Comparison of ENCODE assay signal across 20 mouse cellular contexts in genomic region chr2:174450353-174450752, GRCm38 (mm10). TPM values are rescaled to one million over a fixed set of nuclear protein-coding genes. Genes with fewer than 3 reads are reported as not detected.
DNase-seq lines count a peak whose midpoint lies in the region; ATAC-seq and TF ChIP-seq lines count a peak whose summit lies in the region.
"Had no signal": no experiment of that assay in that cellular context is flagged by ENCODE, and none has a peak within 500 bp of the region (broad histone marks: within the 10 kb centered on the region; RNA-seq: fewer than 3 reads in every experiment).

Gene Tubb1 (plus strand): TSS chr2:174450695.

- 78% methylated on average over 4 of the region's 4 CpGs for WGBS in forebrain, embryonic 13.5 days
- WGBS in forebrain, embryonic 12.5 days = 77% methylated on average over 4 of the region's 4 CpGs
- WGBS in lung, postnatal 0 days = 74% methylated on average over 4 of the region's 4 CpGs
- 49% methylated on average over 4 of the region's 4 CpGs for WGBS in liver, postnatal 0 days (ENCODE audit: insufficient replicate concordance)

- no peak within 1 kb of the TSS for H3K9ac ChIP-seq in forebrain, embryonic 13.5 days
- H3K9ac ChIP-seq in forebrain, embryonic 12.5 days = no peak within 1 kb of the TSS
- no peak within 1 kb of the TSS for H3K9ac ChIP-seq in lung, postnatal 0 days (replicated peaks; ENCODE audit: low read depth)
- H3K9ac ChIP-seq in liver, postnatal 0 days (replicated peaks) = 0 out of 2 replicates have a peak within 1 kb of the TSS, but pooled peaks have one; percentile 11
- H3K9ac ChIP-seq: embryonic facial prominence, embryonic 15.5 days; heart, embryonic 13.5 days; neural tube, embryonic 13.5 days had no signal

- ATAC-seq in forebrain, embryonic 13.5 days = peak; percentile 4; the same call in 1 of the 2 replicates
- no peak for ATAC-seq in forebrain, embryonic 12.5 days (ENCODE audit: low FRiP score)
- no peak for ATAC-seq in lung, postnatal 0 days
- peak; percentile 47 to 77; a peak in 3 of 4 replicates for ATAC-seq in hematopoietic stem cell, adult 5-6 weeks (replicated peaks in 1 of 2; ENCODE audit: insufficient read depth in 1 of 2, low FRiP score in 2 of 2, low TSS enrichment in 1 of 2, low read depth in 1 of 2, poor library complexity in 2 of 2, severe bottlenecking in 2 of 2)
- peak; percentile 16; the same call in 1 of the 2 replicates for ATAC-seq in liver, postnatal 0 days
- ATAC-seq: forebrain, embryonic 14.5 days; inflammation-experienced regulatory T-cells, adult 6 months had no signal

- no peak for TF ChIP-seq EP300 in lung, postnatal 0 days (IDR thresholded peaks at IDR 0.05)
- no peak for TF ChIP-seq EP300 in liver, postnatal 0 days (IDR thresholded peaks at IDR 0.05; ENCODE audit: low read depth)

- TF ChIP-seq CTCF in lung, postnatal 0 days (IDR thresholded peaks at IDR 0.05) = no peak
- no peak for TF ChIP-seq CTCF in liver, postnatal 0 days (IDR thresholded peaks at IDR 0.05; ENCODE audit: low read depth)

- no peak within 1 kb of the TSS for H3K27ac ChIP-seq in forebrain, embryonic 13.5 days
- H3K27ac ChIP-seq in forebrain, embryonic 12.5 days = no peak within 1 kb of the TSS
- no peak within 1 kb of the TSS for H3K27ac ChIP-seq in lung, postnatal 0 days (ENCODE audit: low read length)
- no peak within 1 kb of the TSS for H3K27ac ChIP-seq in liver, postnatal 0 days (ENCODE audit: low read depth)
- H3K27ac ChIP-seq: embryonic facial prominence, embryonic 15.5 days; heart, embryonic 13.5 days; hindbrain, embryonic 10.5 days; neural tube, embryonic 13.5 days had no signal

- H3K36me3 ChIP-seq in forebrain, embryonic 13.5 days (ENCODE audit: poor library complexity, severe bottlenecking) = no peaks in the 10 kb centered on the region
- no peaks in the 10 kb centered on the region for H3K36me3 ChIP-seq in forebrain, embryonic 12.5 days (replicated peaks)
- no peaks in the 10 kb centered on the region for H3K36me3 ChIP-seq in lung, postnatal 0 days (ENCODE audit: insufficient read depth, low read length)
- H3K36me3 ChIP-seq in liver, postnatal 0 days (replicated peaks; ENCODE audit: insufficient read depth, low read length) = no peaks in the 10 kb centered on the region
- H3K36me3 ChIP-seq: embryonic facial prominence, embryonic 15.5 days; heart, embryonic 13.5 days; hindbrain, embryonic 10.5 days; neural tube, embryonic 13.5 days had no signal

- no peak for DNase-seq in lung, postnatal 0 days (ENCODE audit: low spot score)
- no peak for DNase-seq in lung, adult 18-20 months
- DNase-seq in liver, postnatal 0 days = no peak
- no peak for DNase-seq in cerebellum, postnatal 25 days
- DNase-seq in urinary bladder, postnatal 36 days (ENCODE audit: low spot score in 2 of 2) = no peak
- DNase-seq: adrenal gland, adult 2 months; cerebellum, adult 11-12 months; gastrocnemius, postnatal 25 days; kidney, postnatal 4 days had no signal

- H3K27me3 ChIP-seq in forebrain, embryonic 13.5 days = no peaks in the 10 kb centered on the region
- no peaks in the 10 kb centered on the region; the same call in 1 of the 2 replicates for H3K27me3 ChIP-seq in forebrain, embryonic 12.5 days
- H3K27me3 ChIP-seq in lung, postnatal 0 days (replicated peaks; ENCODE audit: insufficient read depth, low read length) = no peaks in the 10 kb centered on the region
- no peaks in the 10 kb centered on the region for H3K27me3 ChIP-seq in liver, postnatal 0 days (ENCODE audit: insufficient read depth, low read length)
- H3K27me3 ChIP-seq: CH12.LX; embryonic facial prominence, embryonic 15.5 days; heart, embryonic 13.5 days; neural tube, embryonic 13.5 days had no signal

- H3K4me2 ChIP-seq in forebrain, embryonic 13.5 days = no peak within 1 kb of the TSS
- no peak within 1 kb of the TSS for H3K4me2 ChIP-seq in forebrain, embryonic 12.5 days
- H3K4me2 ChIP-seq in lung, postnatal 0 days (replicated peaks; ENCODE audit: low read depth, low read length) = no peak within 1 kb of the TSS
- no peak within 1 kb of the TSS for H3K4me2 ChIP-seq in liver, postnatal 0 days (ENCODE audit: low read depth, low read length)
- H3K4me2 ChIP-seq: embryonic facial prominence, embryonic 15.5 days; heart, embryonic 13.5 days; neural tube, embryonic 13.5 days had no signal

- no peak within 1 kb of the TSS for H3K4me3 ChIP-seq in forebrain, embryonic 13.5 days
- no peak within 1 kb of the TSS for H3K4me3 ChIP-seq in forebrain, embryonic 12.5 days (replicated peaks)
- no peak within 1 kb of the TSS for H3K4me3 ChIP-seq in lung, postnatal 0 days (ENCODE audit: low read depth, low read length)
- no peak within 1 kb of the TSS for H3K4me3 ChIP-seq in liver, postnatal 0 days (ENCODE audit: low read depth, low read length)
- H3K4me3 ChIP-seq: embryonic facial prominence, embryonic 15.5 days; heart, embryonic 13.5 days; hindbrain, embryonic 10.5 days; neural tube, embryonic 13.5 days had no signal

- no peaks in the 10 kb centered on the region for H3K9me3 ChIP-seq in forebrain, embryonic 13.5 days (replicated peaks)
- no peaks in the 10 kb centered on the region for H3K9me3 ChIP-seq in forebrain, embryonic 12.5 days
- H3K9me3 ChIP-seq in lung, postnatal 0 days (ENCODE audit: low read length) = no peaks in the 10 kb centered on the region
- no peaks in the 10 kb centered on the region for H3K9me3 ChIP-seq in liver, postnatal 0 days (ENCODE audit: low read length)
- H3K9me3 ChIP-seq: embryonic facial prominence, embryonic 15.5 days; heart, embryonic 13.5 days; hindbrain, embryonic 10.5 days; neural tube, embryonic 13.5 days had no signal

- H3K4me1 ChIP-seq in forebrain, embryonic 13.5 days = peaks cover 4% of the 10 kb centered on the region; the same call in 1 of the 2 replicates
- H3K4me1 ChIP-seq in forebrain, embryonic 12.5 days = peaks cover 8% of the 10 kb centered on the region; the same call in 1 of the 2 replicates
- no peaks in the 10 kb centered on the region for H3K4me1 ChIP-seq in lung, postnatal 0 days (ENCODE audit: insufficient read depth, low read depth, low read length)
- H3K4me1 ChIP-seq in liver, postnatal 0 days (ENCODE audit: insufficient read depth) = peaks cover 11% of the 10 kb centered on the region
- H3K4me1 ChIP-seq: neural tube, embryonic 13.5 days had no signal

RNA-seq across cellular contexts. Expression of gene Tubb1, which starts in this region (rescaled TPM):
- 0.96 and 1.2 TPM in 2 replicates for polyA plus RNA-seq in forebrain, embryonic 13.5 days (2015; fragmentation: Nextera tagmentation; extraction: Ambion mirVana)
- polyA plus RNA-seq in forebrain, embryonic 12.5 days (2016; fragmentation: Nextera tagmentation; extraction: Ambion mirVana) = 2.2 and 3.0 TPM in 2 replicates
- polyA plus RNA-seq in lung, postnatal 0 days (2015; fragmentation: Nextera tagmentation; extraction: Ambion mirVana) = 10.5 and 11.3 TPM in 2 replicates
- total RNA-seq in hematopoietic stem cell, adult 5-6 weeks (2017) = 1.0 TPM in 1 of 2 replicates, not detected in the other
- polyA plus RNA-seq in liver, postnatal 0 days (2015; fragmentation: Nextera tagmentation; extraction: Ambion mirVana) = 21.4 and 26.4 TPM in 2 replicates
- total RNA-seq: CH12.LX; layer of hippocampus, postnatal 25 days had no signal

Comparison
In these comparisons a context has a peak if more than half of its experiments do, and no peak if none do; other contexts are left out.
1. ATAC-seq: peak in forebrain, embryonic 13.5 days (single experiment), hematopoietic stem cell, adult 5-6 weeks (2 of 2) and liver, postnatal 0 days (single experiment); none in forebrain, embryonic 12.5 days (single experiment) and lung, postnatal 0 days (single experiment).